Mouse (Mus musculus): ENCODE data around the gene Zdhhc20. TPM values are rescaled to one million over a fixed set of nuclear protein-coding genes. Genes with fewer than 3 reads are reported as not detected.

Gene Zdhhc20
- polyA plus RNA-seq, 1 experiment from 2014 or later: 55.1 TPM

DNA sequence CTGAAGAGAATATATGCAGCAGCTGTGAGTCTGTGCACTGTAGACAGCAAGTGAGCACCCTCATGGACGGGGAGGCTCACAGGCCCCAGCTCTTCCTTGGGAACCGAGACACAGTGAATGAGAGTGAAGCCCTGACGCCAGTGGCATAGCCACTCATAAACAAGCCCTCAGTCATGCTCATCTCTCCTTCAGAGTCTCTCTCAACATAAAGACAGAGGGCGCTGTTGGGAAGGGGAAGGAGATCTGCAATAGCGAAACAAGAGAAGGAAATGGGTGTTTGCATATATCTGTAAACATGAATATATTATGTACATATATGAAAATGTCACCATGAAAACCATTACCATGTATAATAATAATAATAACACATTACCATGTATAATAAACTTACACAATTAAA is 81.5 kb downstream of the Zdhhc20 start:
- Histone ChIP-seq H3K9me3 (replicated peaks) (no peaks in the 10 kb centered on the region), H3K4me2 (no peak overlapping the region), H3K4me1 (no peaks in the 10 kb centered on the region), H3K27ac (no peak overlapping the region), H3K4me3 (no peak overlapping the region), H3K27me3 (no peaks in the 10 kb centered on the region), H3K36me3 (ENCODE audit: poor library complexity, severe bottlenecking) (peaks cover 90% of the 10 kb centered on the region), H3K9ac (no peak overlapping the region)
- 80% methylated on average over 5 of the region's 5 CpGs for WGBS
- no peak for ATAC-seq

DNA sequence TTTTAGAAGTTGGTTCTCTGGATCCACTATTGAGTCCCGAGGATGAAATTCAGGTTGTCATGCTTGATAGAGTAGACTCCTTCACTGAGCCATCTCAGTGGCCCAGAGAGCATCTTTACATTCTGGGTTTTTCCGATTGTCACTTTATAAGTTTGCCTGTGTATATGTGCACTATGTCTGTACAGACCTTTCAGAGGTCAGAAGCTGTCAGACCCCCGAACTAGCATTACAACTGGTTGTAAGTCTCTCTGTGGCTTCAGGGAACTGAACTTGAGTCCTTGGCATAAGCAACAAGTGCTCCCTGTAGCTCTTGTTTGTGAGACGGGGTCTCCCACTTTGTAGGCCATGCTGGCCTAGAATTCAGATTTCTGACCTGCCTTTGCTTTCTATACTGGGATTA is 86.3 kb downstream of the Zdhhc20 start:
- Histone ChIP-seq H3K27ac (no peak overlapping the region), H3K9ac (no peak overlapping the region), H3K9me3 (replicated peaks) (no peaks in the 10 kb centered on the region), H3K36me3 (ENCODE audit: poor library complexity, severe bottlenecking) (peaks cover 74% of the 10 kb centered on the region), H3K4me3 (no peak overlapping the region), H3K4me2 (no peak overlapping the region), H3K4me1 (peaks cover 20% of the 10 kb centered on the region), H3K27me3 (no peaks in the 10 kb centered on the region)
- 84% methylated on average over 4 of the region's 4 CpGs for WGBS
- no peak for ATAC-seq

- peak within 1 kb of the TSS; percentile 85 for H3K4me3 ChIP-seq
- no peaks in the 10 kb centered on the region for H3K9me3 ChIP-seq (replicated peaks)
- H3K4me2 ChIP-seq: peak within 1 kb of the TSS; percentile 87
- ATAC-seq: peak; percentile 98
- WGBS: under 1% methylated on average over 99 of the region's 99 CpGs
- peak within 1 kb of the TSS; percentile 68 for H3K27ac ChIP-seq
- peak within 1 kb of the TSS; percentile 93 for H3K9ac ChIP-seq
- 0 out of 2 replicates have a peak, but pooled peaks cover 4% of the 10 kb centered on the region for H3K27me3 ChIP-seq
- H3K36me3 ChIP-seq (ENCODE audit: poor library complexity, severe bottlenecking): peaks cover 21% of the 10 kb centered on the region
- peaks cover 20% of the 10 kb centered on the region for H3K4me1 ChIP-seq
These were observed 91.8 kb downstream of the Zdhhc20 start, which contains the start of gene Sap18 for GRCm38 (mm10) chr14:57797991-57798931. Sap18 (plus strand) TSS chr14:57798180.

DNA sequence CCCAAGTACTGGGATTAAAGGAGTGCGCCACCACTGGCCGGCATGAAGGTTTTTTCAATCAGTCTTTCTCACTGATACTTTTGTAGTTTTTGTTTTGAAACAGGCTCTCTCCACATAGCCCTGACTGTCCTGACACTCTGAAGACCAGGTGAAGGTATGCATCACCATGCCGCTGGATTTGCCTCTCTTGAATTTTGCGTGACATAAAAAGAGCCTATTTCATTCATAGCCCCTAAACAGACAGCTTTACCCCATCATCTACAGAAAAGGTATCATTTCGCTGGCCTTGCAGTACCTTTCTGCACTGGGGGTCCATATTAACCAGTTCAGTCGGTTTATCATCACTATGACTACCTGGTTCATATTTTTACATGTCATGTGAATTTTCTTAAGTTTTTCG is 92.5 kb downstream of the Zdhhc20 start:
- H3K27ac ChIP-seq: no peak overlapping the region; the same call in 1 of the 2 replicates

GRCm38 (mm10) chr14:57791171-57791570 is 98.9 kb downstream of the Zdhhc20 start:
- H3K9me3 ChIP-seq (replicated peaks): no peaks in the 10 kb centered on the region
- no peak for ATAC-seq
- H3K36me3 ChIP-seq (ENCODE audit: poor library complexity, severe bottlenecking): no peaks in the 10 kb centered on the region
- WGBS: 92% methylated on average over 4 of the region's 4 CpGs
- no peak overlapping the region for H3K9ac ChIP-seq
- H3K4me1 ChIP-seq: no peaks in the 10 kb centered on the region
- H3K4me2 ChIP-seq: no peak overlapping the region
- H3K27me3 ChIP-seq: no peaks in the 10 kb centered on the region
- no peak overlapping the region for H3K4me3 ChIP-seq
- H3K27ac ChIP-seq: no peak overlapping the region

More for the DNA sequence above, 92.5 kb downstream of the Zdhhc20 start:
- WGBS: 13% methylated on average over 7 of the region's 7 CpGs
- Histone ChIP-seq H3K9me3 (replicated peaks) (no peaks in the 10 kb centered on the region), H3K9ac (peak overlapping the region; percentile 56), H3K4me3 (peak overlapping the region; percentile 85), H3K27me3 (0 out of 2 replicates have a peak, but pooled peaks cover 4% of the 10 kb centered on the region), H3K4me1 (peaks cover 20% of the 10 kb centered on the region), H3K36me3 (ENCODE audit: poor library complexity, severe bottlenecking) (peaks cover 14% of the 10 kb centered on the region), H3K4me2 (peak overlapping the region; percentile 87)
- peak; percentile 75 for ATAC-seq

GRCm38 (mm10) chr14:57789759-57790158 is 100.3 kb downstream of the Zdhhc20 start:
- 92% methylated on average over 9 of the region's 9 CpGs for WGBS

DNA sequence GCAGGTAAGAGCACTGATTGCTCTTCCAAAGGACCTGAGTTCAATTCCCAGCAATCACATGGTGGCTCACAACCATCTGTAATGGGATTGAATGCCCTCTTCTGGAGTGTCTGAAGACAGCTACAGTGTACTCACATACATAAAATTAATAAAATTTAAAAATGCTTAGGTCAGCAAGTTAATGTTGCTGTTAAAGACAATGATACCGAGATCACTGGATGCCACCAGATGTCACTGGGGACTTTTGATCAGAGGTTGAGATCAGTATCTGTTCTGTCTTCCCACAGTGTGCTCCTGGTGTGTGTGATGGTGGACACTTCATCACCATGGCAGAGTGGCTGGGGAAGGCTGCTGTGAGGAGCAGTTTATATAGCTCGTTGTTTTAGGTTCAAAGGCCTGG is 100.8 kb downstream of the Zdhhc20 start:
- Histone ChIP-seq H3K9me3 (replicated peaks) (no peaks in the 10 kb centered on the region), H3K4me3 (no peak overlapping the region), H3K4me1 (no peaks in the 10 kb centered on the region), H3K9ac (no peak overlapping the region), H3K27ac (no peak overlapping the region), H3K4me2 (no peak overlapping the region), H3K36me3 (ENCODE audit: poor library complexity, severe bottlenecking) (no peaks in the 10 kb centered on the region), H3K27me3 (no peaks in the 10 kb centered on the region)
- WGBS: 76% methylated on average over 2 of the region's 2 CpGs
- ATAC-seq: no peak

More at GRCm38 (mm10) chr14:57789759-57790158, 100.3 kb downstream of the Zdhhc20 start:
- Histone ChIP-seq H3K27me3 (no peaks in the 10 kb centered on the region), H3K27ac (no peak overlapping the region), H3K9ac (no peak overlapping the region), H3K4me1 (no peaks in the 10 kb centered on the region), H3K4me3 (no peak overlapping the region), H3K36me3 (ENCODE audit: poor library complexity, severe bottlenecking) (no peaks in the 10 kb centered on the region), H3K4me2 (no peak overlapping the region), H3K9me3 (replicated peaks) (no peaks in the 10 kb centered on the region)
- ATAC-seq: no peak

GRCm38 (mm10) chr14:57787406-57787805 is 102.7 kb downstream of the Zdhhc20 start:
- no peak for ATAC-seq

More at GRCm38 (mm10) chr14:57787406-57787805, 102.7 kb downstream of the Zdhhc20 start:
- Histone ChIP-seq H3K4me3 (no peak overlapping the region), H3K27ac (no peak overlapping the region), H3K9me3 (replicated peaks) (no peaks in the 10 kb centered on the region), H3K27me3 (no peaks in the 10 kb centered on the region), H3K9ac (no peak overlapping the region), H3K4me1 (no peaks in the 10 kb centered on the region), H3K36me3 (ENCODE audit: poor library complexity, severe bottlenecking) (no peaks in the 10 kb centered on the region), H3K4me2 (no peak overlapping the region)
- WGBS: 67% methylated on average over 4 of the region's 4 CpGs

Small RNA genes lying within 50 kb of the gene (microRNA-seq; reads per million reads assigned to microRNA genes)
- gene Mir3077: not detected

Other genes starting within 250 kb of the Zdhhc20 start
- 19.3 and 21.8 TPM in 2 replicates for gene Xpo4, start 224.8 kb downstream of the Zdhhc20 start, polyA plus RNA-seq (2015; fragmentation: Nextera tagmentation; extraction: Ambion mirVana)
- not detected in 2 replicates for gene Gm49361, start 144.2 kb downstream of the Zdhhc20 start, polyA plus RNA-seq (2015; fragmentation: Nextera tagmentation; extraction: Ambion mirVana)
- 7.8 and 8.3 TPM in 2 replicates for gene Lats2, start 131.9 kb downstream of the Zdhhc20 start, polyA plus RNA-seq (2015; fragmentation: Nextera tagmentation; extraction: Ambion mirVana)
- 24.1 and 24.5 TPM in 2 replicates for gene Sap18, start 92.1 kb downstream of the Zdhhc20 start, polyA plus RNA-seq (2015; fragmentation: Nextera tagmentation; extraction: Ambion mirVana)
- 34.8 and 37.6 TPM in 2 replicates for gene Ska3, start 64.1 kb downstream of the Zdhhc20 start, polyA plus RNA-seq (2015; fragmentation: Nextera tagmentation; extraction: Ambion mirVana)
- 151 and 152 TPM in 2 replicates for gene Mrpl57, start 64.0 kb downstream of the Zdhhc20 start, polyA plus RNA-seq (2015; fragmentation: Nextera tagmentation; extraction: Ambion mirVana)
- gene Micu2, start 109.0 kb upstream of the Zdhhc20 start, polyA plus RNA-seq (2015; fragmentation: Nextera tagmentation; extraction: Ambion mirVana): 64.2 and 69.1 TPM in 2 replicates
- 3.3 and 4.3 TPM in 2 replicates for gene Fgf9, start 180.3 kb upstream of the Zdhhc20 start, polyA plus RNA-seq (2015; fragmentation: Nextera tagmentation; extraction: Ambion mirVana)

All from forebrain, embryonic 13.5 days (tissue).